ENCODE assay signal across 9 mouse cellular contexts in the genomic region with DNA sequence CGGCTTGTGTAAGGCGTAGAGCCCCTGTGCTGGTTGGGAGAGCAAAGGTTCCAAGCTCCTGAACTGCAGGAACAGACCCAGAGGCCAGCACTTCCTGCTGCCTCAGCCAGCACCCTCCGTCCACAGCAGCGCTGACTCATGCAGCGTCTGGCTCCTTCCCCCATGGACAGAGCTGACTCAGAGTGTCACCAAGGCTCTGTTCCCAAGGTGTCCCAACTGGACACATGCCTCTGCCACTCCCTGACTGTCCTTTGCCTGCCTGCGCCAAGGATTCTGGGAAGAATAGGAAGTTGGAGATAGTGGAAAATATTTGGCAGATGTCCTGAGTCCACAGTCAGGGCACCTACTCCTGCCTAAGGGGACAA. TPM values are rescaled to one million over a fixed set of nuclear protein-coding genes. Genes with fewer than 3 reads are reported as not detected.
DNase-seq lines count a peak whose midpoint lies in the region; ATAC-seq and TF ChIP-seq lines count a peak whose summit lies in the region.
"Had no signal": no experiment of that assay in that cellular context is flagged by ENCODE, and none has a peak within 500 bp of the region (broad histone marks: within the 10 kb centered on the region; RNA-seq: fewer than 3 reads in every experiment).

No protein-coding gene starts in this region.

- no peaks in the 10 kb centered on the region for H3K27me3 ChIP-seq in heart, adult 2 months (ENCODE audit: control insufficient read depth, insufficient read depth, low read length)
- H3K27me3 ChIP-seq in kidney, embryonic 15.5 days: no peaks in the 10 kb centered on the region
- no peaks in the 10 kb centered on the region for H3K27me3 ChIP-seq in hindbrain, postnatal 0 days (ENCODE audit: insufficient read depth, low read length)

- no peaks in the 10 kb centered on the region for H3K79me2 ChIP-seq in heart, adult 2 months (replicated peaks; ENCODE audit: control insufficient read depth, insufficient read depth, low read length)

- DNase-seq in adrenal gland, adult 18-20 months (ENCODE audit: low spot score in 2 of 2): peak; percentile 46 to 63
- peak; percentile 67 to 85 for DNase-seq in heart, adult 2 months
- no peak for DNase-seq in embryo, embryonic 9.5 days (ENCODE audit: extremely low spot score)
- no peak for DNase-seq in hindbrain, postnatal 0 days (ENCODE audit: low spot score)
- no peak for DNase-seq in left cerebral cortex, adult 11 months (ENCODE audit: low spot score)
- no peak for DNase-seq in frontal cortex, adult 2 months (ENCODE audit: extremely low spot score in 1 of 2, low spot score in 1 of 2)

- no peaks in the 10 kb centered on the region for H3K9me3 ChIP-seq in kidney, embryonic 15.5 days (replicated peaks)
- no peaks in the 10 kb centered on the region for H3K9me3 ChIP-seq in hindbrain, postnatal 0 days (ENCODE audit: low read length)

- WGBS in heart, adult 2 months: 10% methylated on average over 6 of the region's 6 CpGs
- WGBS in kidney, embryonic 15.5 days: 58% methylated on average over 6 of the region's 6 CpGs
- 74% methylated on average over 6 of the region's 6 CpGs for WGBS in hindbrain, postnatal 0 days

- no peak overlapping the region for H3K4me2 ChIP-seq in kidney, embryonic 15.5 days
- no peak overlapping the region for H3K4me2 ChIP-seq in hindbrain, postnatal 0 days (ENCODE audit: low read depth, low read length)

- no peak overlapping the region for H3K4me3 ChIP-seq in heart, adult 2 months
- no peak overlapping the region for H3K4me3 ChIP-seq in kidney, embryonic 15.5 days (replicated peaks)
- no peak overlapping the region for H3K4me3 ChIP-seq in hindbrain, postnatal 0 days (ENCODE audit: low read length)

- ATAC-seq in kidney, embryonic 15.5 days (replicated peaks; ENCODE audit: low FRiP score): peak; percentile 74; the same call in 1 of the 2 replicates
- ATAC-seq in megakaryocyte, adult 5-6 weeks (ENCODE audit: poor library complexity, severe bottlenecking): peak; percentile 45
- ATAC-seq in hindbrain, postnatal 0 days: no peak

- peak; percentile 97 for TF ChIP-seq EP300 in heart, adult 2 months (IDR thresholded peaks at IDR 0.05; ENCODE audit: insufficient read depth, low read depth, low read length)

- H3K4me1 ChIP-seq in heart, adult 2 months (ENCODE audit: control insufficient read depth, insufficient read depth, low read length): peaks cover 6% of the 10 kb centered on the region
- peaks cover 11% of the 10 kb centered on the region for H3K4me1 ChIP-seq in kidney, embryonic 15.5 days
- H3K4me1 ChIP-seq in hindbrain, postnatal 0 days (ENCODE audit: insufficient read depth, low read length): no peaks in the 10 kb centered on the region

- H3K27ac ChIP-seq in heart, adult 2 months: peak overlapping the region; percentile 65
- H3K27ac ChIP-seq in kidney, embryonic 15.5 days: no peak overlapping the region
- no peak overlapping the region for H3K27ac ChIP-seq in hindbrain, postnatal 0 days

- no peak for TF ChIP-seq POLR2A in heart, adult 2 months (IDR thresholded peaks at IDR 0.05; ENCODE audit: insufficient read depth, low read depth, low read length)

- H3K36me3 ChIP-seq in heart, adult 2 months (ENCODE audit: control insufficient read depth, insufficient read depth, low read length): no peaks in the 10 kb centered on the region
- no peaks in the 10 kb centered on the region for H3K36me3 ChIP-seq in kidney, embryonic 15.5 days
- no peaks in the 10 kb centered on the region for H3K36me3 ChIP-seq in hindbrain, postnatal 0 days (ENCODE audit: insufficient read depth, low read length)

- intact Hi-C loops in heart, adult 2 months (cut with DNase I): loop anchor here (5.0 kb wide), 1 partner anchor 46 kb away; no protein-coding TSS in a partner anchor

- TF ChIP-seq CTCF in heart, adult 2 months (IDR thresholded peaks at IDR 0.05): no peak
- no peak for TF ChIP-seq CTCF in hindbrain, postnatal 0 days (IDR thresholded peaks at IDR 0.05; ENCODE audit: low read depth)

- H3K9ac ChIP-seq in heart, adult 2 months (ENCODE audit: low read depth, low read length): 0 out of 2 replicates have a peak overlapping the region, but pooled peaks have one; percentile 42
- no peak overlapping the region for H3K9ac ChIP-seq in kidney, embryonic 15.5 days
- no peak overlapping the region for H3K9ac ChIP-seq in hindbrain, postnatal 0 days (replicated peaks; ENCODE audit: low read length)

RNA-seq across cellular contexts. Expression of a gene that starts 10.1 kb away (rescaled TPM):
- total RNA-seq in adrenal gland, adult 18-20 months (2021): under 1 TPM; 0.20 to 0.29 TPM
- 1 to 10 TPM; 5.8 to 5.9 TPM for total RNA-seq in heart, adult 2 months (2021)
- 3.2 and 6.7 TPM in 2 replicates for polyA plus RNA-seq in heart, adult 2 months (2012; rRNA removed)
- 0.30 and 0.44 TPM in 2 replicates for polyA plus RNA-seq in kidney, embryonic 15.5 days (2015; fragmentation: Nextera tagmentation; extraction: Ambion mirVana)
- total RNA-seq in megakaryocyte, adult 5-6 weeks (2015): not detected in 2 replicates
- not detected in 2 replicates for total RNA-seq in megakaryocyte, adult 5-6 weeks (2017)
- total RNA-seq in hindbrain, postnatal 0 days (2014; rRNA removed): 0.05 TPM in 1 of 2 replicates, not detected in the other
- polyA plus RNA-seq in hindbrain, postnatal 0 days (2015; fragmentation: Nextera tagmentation; extraction: Ambion mirVana): 0.15 and 0.23 TPM in 2 replicates
- polyA plus RNA-seq in frontal cortex, adult 2 months (2012; rRNA removed): 0.08 and 0.18 TPM in 2 replicates

RNA-seq across cellular contexts. Expression of a gene that starts 23.8 kb away (rescaled TPM):
- not detected for total RNA-seq in adrenal gland, adult 18-20 months (2021)
- total RNA-seq in heart, adult 2 months (2021): not detected
- polyA plus RNA-seq in heart, adult 2 months (2012; rRNA removed): not detected in 2 replicates
- not detected in 2 replicates for polyA plus RNA-seq in kidney, embryonic 15.5 days (2015; fragmentation: Nextera tagmentation; extraction: Ambion mirVana)
- not detected in 2 replicates for total RNA-seq in megakaryocyte, adult 5-6 weeks (2015)
- not detected in 2 replicates for total RNA-seq in megakaryocyte, adult 5-6 weeks (2017)
- not detected in 2 replicates for total RNA-seq in hindbrain, postnatal 0 days (2014; rRNA removed)
- not detected in 2 replicates for polyA plus RNA-seq in hindbrain, postnatal 0 days (2015; fragmentation: Nextera tagmentation; extraction: Ambion mirVana)
- polyA plus RNA-seq in frontal cortex, adult 2 months (2012; rRNA removed): not detected in 2 replicates
- polyA plus RNA-seq: spleen, adult 2 months had no signal

RNA-seq across cellular contexts. Expression of a gene that starts 45.6 kb away (rescaled TPM):
- 10 to 100 TPM; 43.4 to 45.6 TPM for total RNA-seq in adrenal gland, adult 18-20 months (2021)
- total RNA-seq in heart, adult 2 months (2021): 100 to 1,000 TPM in 1 of 2 experiments, 10 to 100 TPM in 1; 80.3 to 100 TPM
- polyA plus RNA-seq in heart, adult 2 months (2012; rRNA removed): 168 and 181 TPM in 2 replicates
- polyA plus RNA-seq in kidney, embryonic 15.5 days (2015; fragmentation: Nextera tagmentation; extraction: Ambion mirVana): 114 and 121 TPM in 2 replicates
- total RNA-seq in megakaryocyte, adult 5-6 weeks (2015): 5.6 and 6.0 TPM in 2 replicates
- 8.2 and 14.5 TPM in 2 replicates for total RNA-seq in megakaryocyte, adult 5-6 weeks (2017)
- 130 and 134 TPM in 2 replicates for total RNA-seq in hindbrain, postnatal 0 days (2014; rRNA removed)
- polyA plus RNA-seq in hindbrain, postnatal 0 days (2015; fragmentation: Nextera tagmentation; extraction: Ambion mirVana): 38.7 and 39.9 TPM in 2 replicates
- polyA plus RNA-seq in frontal cortex, adult 2 months (2012; rRNA removed): 35.2 and 54.2 TPM in 2 replicates

RNA-seq across cellular contexts. Expression of a gene that starts 48.9 kb away (rescaled TPM):
- total RNA-seq in adrenal gland, adult 18-20 months (2021): not detected
- 100 to 1,000 TPM; 148 to 208 TPM for total RNA-seq in heart, adult 2 months (2021)
- polyA plus RNA-seq in heart, adult 2 months (2012; rRNA removed): 266 and 368 TPM in 2 replicates
- not detected in 2 replicates for polyA plus RNA-seq in kidney, embryonic 15.5 days (2015; fragmentation: Nextera tagmentation; extraction: Ambion mirVana)
- total RNA-seq in megakaryocyte, adult 5-6 weeks (2015): not detected in 2 replicates
- total RNA-seq in megakaryocyte, adult 5-6 weeks (2017): not detected in 2 replicates
- total RNA-seq in hindbrain, postnatal 0 days (2014; rRNA removed): 0.16 TPM in 1 of 2 replicates, not detected in the other
- polyA plus RNA-seq in hindbrain, postnatal 0 days (2015; fragmentation: Nextera tagmentation; extraction: Ambion mirVana): not detected in 2 replicates
- polyA plus RNA-seq in frontal cortex, adult 2 months (2012; rRNA removed): not detected in 2 replicates
- polyA plus RNA-seq: spleen, adult 2 months had no signal

Comparison
In these comparisons a context has a peak if more than half of its experiments do, and no peak if none do; other contexts are left out.
1. DNase-seq: peak in adrenal gland, adult 18-20 months (2 of 2) and heart, adult 2 months (2 of 2); none in embryo, embryonic 9.5 days (single experiment), hindbrain, postnatal 0 days (single experiment), left cerebral cortex, adult 11 months (single experiment) and frontal cortex, adult 2 months (0 of 2).